Mouse (Mus musculus) G1E (cell line): ENCODE data around the gene Ech1. TPM values are rescaled to one million over a fixed set of nuclear protein-coding genes. Genes with fewer than 3 reads are reported as not detected.

Experiments used
- ATAC-seq: 2 replicates; pipeline ENCODE4 v1.8.0; 2016; ENCODE audit warnings: mild to moderate bottlenecking; ENCODE audit not compliant: insufficient number of reproducible peaks, poor library complexity, low FRiP score, severe bottlenecking; ENCODE audit errors: extremely low read depth
- DNase-seq: peaks from one replicate; pipeline ENCODE4 v3.0.0; 2012; ENCODE audit warnings: low spot score
- H3K27me3 ChIP-seq: 2 replicates; pipeline ENCODE4 v1.6.1; 2012; ENCODE audit warnings: mild to moderate bottlenecking, low read length, inconsistent platforms; ENCODE audit not compliant: insufficient read depth
- H3K36me3 ChIP-seq: replicated peaks from 2 replicates; pipeline ENCODE3; 2012; ENCODE audit warnings: mild to moderate bottlenecking, inconsistent platforms
- H3K4me1 ChIP-seq: 2 replicates; pipeline ENCODE4 v1.6.1; 2012; ENCODE audit warnings: low read depth, low read length, inconsistent platforms, mixed read lengths; ENCODE audit not compliant: insufficient read depth
- H3K4me3 ChIP-seq: 2 replicates; pipeline ENCODE4 v1.5.1; 2012; ENCODE audit warnings: low read depth, mild to moderate bottlenecking, inconsistent platforms, low read length, moderate library complexity, mixed read lengths
- H3K9me3 ChIP-seq: replicated peaks from 2 replicates; pipeline ENCODE4 v1.6.1; 2012; ENCODE audit warnings: inconsistent platforms
- CTCF ChIP-seq: IDR thresholded peaks from 2 replicates; pipeline ENCODE4 v1.5.1; 2012; ENCODE audit warnings: low read depth, low read length, inconsistent platforms, mixed read lengths
- GATA1 ChIP-seq: IDR thresholded peaks from 2 replicates; pipeline ENCODE4 v1.6.1; 2012; ENCODE audit warnings: borderline replicate concordance, low read length, inconsistent platforms, mixed read lengths
- GATA2 ChIP-seq: IDR thresholded peaks from 2 replicates; pipeline ENCODE4 v1.6.1; 2012; ENCODE audit warnings: low read depth, low read length, inconsistent platforms, borderline replicate concordance
- POLR2AphosphoS5 ChIP-seq: IDR thresholded peaks from 2 replicates; pipeline ENCODE4 v1.6.1; 2012; ENCODE audit warnings: low read depth, low read length, inconsistent platforms; ENCODE audit not compliant: insufficient replicate concordance
- TAL1 ChIP-seq: conservative IDR thresholded peaks from 2 replicates; pipeline ENCODE4 v1.6.1; 2012; ENCODE audit warnings: low read depth, low read length, inconsistent platforms, mixed read lengths
- polyA plus RNA-seq: library from polyadenylated mRNA; stranded (reverse); fragments of >175 nt; gene quantifications from 2 replicates; pipeline ENCODE4 v1.2.3, GENCODE M21; 2012
- total RNA-seq, 2 experiments: library from RNA; stranded (forward) in 1 of 2; stranded (reverse) in 1 of 2; fragments of 200-1000 nt in 1 of 2; fragments of >200 nt in 1 of 2; fragmentation: Nextera tagmentation in 1 of 2; gene quantifications; 2 replicates each; pipeline ENCODE4 v1.2.3; 2014 to 2017

Gene Ech1
- total and polyA plus RNA-seq, 3 experiments = 33.1 to 102 (median 78.5) TPM

GRCm38 (mm10) chr7:28787884-28788283 is 37.1 kb upstream of the Ech1 start:
- Histone ChIP-seq H3K27me3 (peaks cover 6% of the 10 kb centered on the region; the same call in 1 of the 2 replicates), H3K4me1 (0 out of 2 replicates have a peak, but pooled peaks cover 5% of the 10 kb centered on the region), H3K36me3 (peaks cover 56% of the 10 kb centered on the region), H3K4me3 (no peak overlapping the region), H3K9me3 (no peaks in the 10 kb centered on the region)
- TF ChIP-seq POLR2AphosphoS5 (no peak), GATA1 (no peak), CTCF (no peak), TAL1 (no peak)
- no peak for ATAC-seq
- no peak for DNase-seq

GRCm38 (mm10) chr7:28788307-28789195 is 36.5 kb upstream of the Ech1 start, which contains the start of gene Rinl:
Gene Rinl (plus strand): TSS chr7:28788969.
- Histone ChIP-seq H3K27me3 (peaks cover 6% of the 10 kb centered on the region; the same call in 1 of the 2 replicates), H3K36me3 (peaks cover 49% of the 10 kb centered on the region), H3K9me3 (no peaks in the 10 kb centered on the region), H3K4me1 (0 out of 2 replicates have a peak, but pooled peaks cover 5% of the 10 kb centered on the region), H3K4me3 (no peak within 1 kb of the TSS; the same call in 1 of the 2 replicates)
- no peak for DNase-seq
- no peak for ATAC-seq
- no peak for TF ChIP-seq TAL1
- TF ChIP-seq GATA2 = no peak

GRCm38 (mm10) chr7:28789235-28789634 is 35.8 kb upstream of the Ech1 start:
- no peaks in the 10 kb centered on the region for H3K9me3 ChIP-seq
- peaks cover 42% of the 10 kb centered on the region for H3K36me3 ChIP-seq
- peaks cover 5% of the 10 kb centered on the region; the same call in 1 of the 2 replicates for H3K4me1 ChIP-seq
- TF ChIP-seq POLR2AphosphoS5 = no peak
- no peak for TF ChIP-seq GATA1
- no peak for TF ChIP-seq GATA2
- TF ChIP-seq CTCF = no peak
- no peak for TF ChIP-seq TAL1
- peaks cover 6% of the 10 kb centered on the region; the same call in 1 of the 2 replicates for H3K27me3 ChIP-seq
- no peak for ATAC-seq
- no peak for DNase-seq
- H3K4me3 ChIP-seq = no peak overlapping the region

GRCm38 (mm10) chr7:28790066-28790806 is 34.8 kb upstream of the Ech1 start:
- Histone ChIP-seq H3K4me3 (no peak overlapping the region), H3K27me3 (peaks cover 12% of the 10 kb centered on the region; the same call in 1 of the 2 replicates), H3K9me3 (no peaks in the 10 kb centered on the region), H3K36me3 (peaks cover 32% of the 10 kb centered on the region), H3K4me1 (peaks cover 13% of the 10 kb centered on the region)
- TF ChIP-seq TAL1 (no peak), GATA1 (no peak), GATA2 (no peak), CTCF (no peak), POLR2AphosphoS5 (no peak)
- DNase-seq (no peak), ATAC-seq (no peak)

- Histone ChIP-seq H3K4me3 (no peak overlapping the region), H3K36me3 (peaks cover 18% of the 10 kb centered on the region), H3K9me3 (no peaks in the 10 kb centered on the region), H3K27me3 (peaks cover 18% of the 10 kb centered on the region; the same call in 1 of the 2 replicates), H3K4me1 (peaks cover 26% of the 10 kb centered on the region)
- no peak for DNase-seq
- TF ChIP-seq GATA2 (no peak), TAL1 (no peak), GATA1 (no peak), CTCF (no peak), POLR2AphosphoS5 (no peak)
- ATAC-seq = no peak
Observed at GRCm38 (mm10) chr7:28791706-28792105, 33.3 kb upstream of the Ech1 start.
